Mouse (Mus musculus) cortical plate, adult 2 months (tissue): ENCODE measurements around the gene Cyp39a1.

ENCODE experiments used
- CTCF ChIP-seq: fragments of 200-500 bp; IDR thresholded peaks from 2 replicates; pipeline ENCODE4 v1.5.1; 2011; ENCODE audit warnings: mild to moderate bottlenecking, control low read depth, low read length; ENCODE audit not compliant: insufficient read depth; ENCODE audit errors: extremely low read depth
- POLR2A ChIP-seq: fragments of 200-500 bp; IDR thresholded peaks from 2 replicates; pipeline ENCODE4 v1.6.1; 2011; ENCODE audit warnings: mild to moderate bottlenecking, low read length, control low read depth; ENCODE audit not compliant: insufficient read depth; ENCODE audit errors: extremely low read depth

- TF ChIP-seq CTCF: no peak
- no peak for TF ChIP-seq POLR2A
Measured at GRCm38 (mm10) chr17:43754687-43755086, 87.5 kb downstream of the Cyp39a1 start.
